Mouse (Mus musculus) retina, postnatal 1 day (tissue): ENCODE measurements around the gene Hspa5.
A peak's percentile ranks its signal among the peaks of the same experiment; 100 is the strongest.
"Not testable (repeated sequence)": the region's sequence is repeated elsewhere in the genome, so short reads cannot be mapped to it uniquely, and the experiment has no call there.

Experiments used
- DNase-seq: peaks from one replicate; pipeline ENCODE4 v3.0.0-alpha.2; 2012

Gene Hspa5

DNA sequence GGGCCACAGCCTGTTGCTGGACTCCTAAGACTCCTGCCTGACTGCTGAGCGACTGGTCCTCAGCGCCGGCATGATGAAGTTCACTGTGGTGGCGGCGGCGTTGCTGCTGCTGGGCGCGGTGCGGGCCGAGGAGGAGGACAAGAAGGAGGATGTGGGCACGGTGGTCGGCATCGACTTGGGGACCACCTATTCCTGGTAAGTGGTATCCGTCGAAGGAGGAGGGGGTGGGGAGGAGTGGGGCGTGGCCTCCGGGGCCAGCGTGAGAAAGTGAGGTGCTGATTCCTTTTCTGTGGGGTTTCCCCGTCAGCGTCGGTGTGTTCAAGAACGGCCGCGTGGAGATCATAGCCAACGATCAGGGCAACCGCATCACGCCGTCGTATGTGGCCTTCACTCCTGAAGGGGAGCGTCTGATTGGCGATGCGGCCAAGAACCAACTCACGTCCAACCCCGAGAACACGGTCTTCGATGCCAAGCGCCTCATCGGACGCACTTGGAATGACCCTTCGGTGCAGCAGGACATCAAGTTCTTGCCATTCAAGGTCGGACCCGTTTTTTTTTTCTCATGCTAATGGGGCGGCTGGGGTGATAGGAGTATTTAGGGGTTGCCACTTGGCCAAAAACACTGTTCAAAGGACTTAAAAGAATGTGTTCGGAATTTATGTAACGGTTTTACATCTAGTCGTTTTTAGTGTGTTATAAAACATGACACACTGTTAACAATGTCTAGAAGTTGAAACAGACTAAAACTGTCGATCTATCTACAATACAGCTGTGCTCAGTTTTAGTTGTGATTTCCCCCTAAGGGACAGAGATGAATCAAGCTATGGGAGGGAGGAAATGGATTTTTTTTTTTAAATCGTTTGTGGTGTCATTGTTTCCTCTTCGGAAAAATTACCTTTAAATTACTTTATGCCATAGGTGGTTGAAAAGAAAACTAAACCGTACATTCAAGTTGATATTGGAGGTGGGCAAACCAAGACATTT lies 774 bp downstream of the Hspa5 start:
- no peak for DNase-seq

DNA sequence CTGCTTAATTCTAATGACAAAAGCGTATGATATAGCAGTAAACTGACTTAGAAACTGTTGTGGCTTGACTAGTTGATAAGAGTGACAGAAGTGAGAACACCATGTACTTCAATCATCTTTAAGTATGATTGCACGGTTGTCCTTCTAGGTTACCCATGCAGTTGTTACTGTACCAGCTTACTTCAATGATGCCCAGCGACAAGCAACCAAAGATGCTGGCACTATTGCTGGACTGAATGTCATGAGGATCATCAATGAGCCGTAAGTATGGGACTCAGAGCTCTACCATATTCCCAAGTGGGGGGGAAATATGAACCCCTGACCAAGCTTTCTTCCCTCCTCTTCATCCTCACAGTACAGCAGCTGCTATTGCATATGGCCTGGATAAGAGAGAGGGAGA lies 1.9 kb downstream of the Hspa5 start:
- DNase-seq, result no peak

- no peak for DNase-seq
Observed at GRCm38 (mm10) chr2:34774493-34774892, 2.7 kb downstream of the Hspa5 start.

- no peak for DNase-seq
Observed at GRCm38 (mm10) chr2:34777237-34777868, 5.6 kb downstream of the Hspa5 start.

DNA sequence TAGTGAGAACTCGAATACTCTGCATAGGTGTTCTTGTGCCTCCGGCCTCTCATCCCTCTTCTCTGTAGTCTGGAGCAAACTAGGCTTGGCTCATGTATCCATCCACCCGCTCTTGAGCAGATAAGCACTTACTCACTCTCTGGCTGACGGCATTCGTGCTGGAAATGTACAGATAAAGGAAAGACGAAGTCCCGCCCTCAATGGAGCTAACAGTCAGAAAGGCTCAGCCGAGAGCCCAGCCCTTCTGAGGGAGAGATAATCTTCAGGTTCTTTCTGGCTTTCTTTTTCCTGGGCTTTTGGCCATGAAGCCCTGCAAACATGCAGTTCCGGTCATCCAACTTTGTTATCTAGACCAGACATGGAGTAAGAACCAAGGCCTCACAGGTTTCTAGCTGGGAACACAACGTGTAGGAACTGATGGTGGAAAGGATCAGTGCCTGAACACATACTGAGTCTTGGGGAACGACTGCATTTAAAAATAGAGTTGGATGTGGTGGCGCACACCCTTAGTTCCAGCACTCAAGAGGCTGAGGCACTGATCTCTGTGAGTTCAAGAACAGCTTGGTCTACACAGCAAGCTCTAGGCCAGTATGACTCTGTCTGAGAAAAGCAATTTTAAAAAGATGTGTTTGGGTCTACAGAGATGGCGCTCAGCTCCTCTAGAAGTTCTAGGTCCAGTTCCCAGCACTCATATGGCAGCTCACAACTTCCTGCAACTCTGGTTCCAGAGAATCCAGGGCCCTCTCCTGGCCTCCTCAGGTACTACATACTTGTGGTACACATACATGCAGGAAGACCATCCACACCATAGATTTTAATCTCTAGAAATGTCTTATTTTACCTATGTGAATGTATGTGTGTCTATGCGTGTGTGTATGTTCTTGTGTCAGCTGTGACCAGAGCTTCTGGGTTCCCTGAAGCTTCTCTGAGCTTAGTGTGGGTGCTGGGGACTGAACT lies 11.6 kb downstream of the Hspa5 start:
- no peak for DNase-seq

GRCm38 (mm10) chr2:34784085-34784484 lies 12.3 kb downstream of the Hspa5 start:
- peak; percentile 65 for DNase-seq

DNA sequence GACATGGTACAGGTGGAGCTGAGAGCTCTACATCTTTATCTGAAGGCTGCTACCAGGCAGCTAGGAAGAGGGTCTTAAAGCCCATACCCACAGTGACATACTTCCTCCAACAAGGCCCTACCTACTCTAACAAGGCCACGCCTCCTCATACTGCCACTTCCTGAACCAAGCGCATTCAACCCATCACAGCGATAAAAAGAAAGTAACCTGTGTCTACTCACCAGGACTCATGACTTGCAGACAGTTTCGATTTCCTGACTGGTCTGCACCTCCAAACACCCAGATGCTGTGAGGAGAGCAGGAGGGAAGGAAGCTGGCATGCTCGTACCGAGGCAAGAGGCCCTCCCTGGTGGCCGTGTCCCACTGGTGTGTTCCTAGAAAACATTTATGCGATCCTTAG lies 18.5 kb downstream of the Hspa5 start:
- DNase-seq, result no peak

DNA sequence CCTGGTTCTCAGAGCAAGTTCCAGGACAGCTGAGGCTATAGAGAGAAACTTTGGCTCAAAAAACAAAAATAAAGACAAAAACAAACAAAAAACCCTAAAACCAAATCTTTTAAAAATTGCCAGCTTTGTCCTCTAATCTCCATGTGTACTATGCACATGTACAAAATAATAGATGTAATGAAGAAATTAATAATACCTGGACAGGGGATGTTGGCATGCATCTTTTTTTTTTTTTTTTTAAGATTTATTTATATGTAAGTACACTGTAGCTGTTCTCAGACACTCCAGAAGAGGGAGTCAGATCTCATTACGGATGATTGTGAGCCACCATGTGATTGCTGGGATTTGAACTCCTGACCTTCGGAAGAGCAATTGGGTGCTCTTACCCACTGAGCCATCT lies 20.8 kb downstream of the Hspa5 start:
- not testable (repeated sequence) for DNase-seq

GRCm38 (mm10) chr2:34794511-34794910 lies 22.7 kb downstream of the Hspa5 start:
- no peak for DNase-seq

- no peak for DNase-seq
Observed at GRCm38 (mm10) chr2:34795426-34795825, 23.7 kb downstream of the Hspa5 start.

DNA sequence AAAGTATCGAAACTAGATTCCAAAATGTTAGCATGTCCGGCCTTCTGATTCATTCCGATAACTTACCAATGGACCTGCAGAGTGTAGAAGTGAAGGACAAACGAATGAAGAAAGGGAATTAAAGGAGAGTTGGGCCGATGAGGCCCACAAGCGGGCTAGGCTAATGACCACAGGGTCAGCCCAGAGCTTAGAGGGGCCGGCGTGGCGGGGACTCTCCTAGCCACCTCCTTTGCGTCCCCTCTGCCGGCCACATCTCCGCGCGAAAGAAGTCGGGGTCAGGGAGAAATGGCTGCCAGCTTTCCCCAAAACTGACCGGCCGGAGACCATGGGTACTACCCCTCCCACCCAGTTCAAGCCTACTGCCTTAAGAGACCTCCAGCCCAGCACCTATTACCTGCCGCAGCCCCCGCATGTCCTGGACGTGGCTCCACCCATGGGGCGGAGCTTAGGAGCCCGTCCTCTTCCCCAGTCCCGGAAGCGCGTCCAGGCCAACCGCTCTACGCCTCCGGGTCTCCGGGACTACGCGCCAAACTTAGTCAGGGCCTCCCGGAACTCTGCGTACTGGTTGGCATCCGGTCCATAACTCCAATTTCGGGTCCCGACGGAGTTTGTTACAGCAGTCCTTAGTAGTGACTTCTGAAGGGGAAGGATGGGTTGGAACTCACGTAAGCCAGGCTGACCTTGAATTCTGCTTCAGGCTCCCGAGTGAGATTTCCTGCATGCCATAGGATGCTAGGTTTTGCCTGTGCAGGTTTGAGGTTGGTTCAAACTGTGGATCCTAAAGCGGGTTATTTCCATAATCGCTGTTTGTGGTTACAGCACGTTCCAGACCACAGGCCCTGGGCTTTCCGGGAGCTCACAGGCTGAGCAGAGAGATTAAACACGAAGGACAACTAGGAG lies 27.8 kb downstream of the Hspa5 start, which contains the start of gene Rabepk:
TSS of gene Rabepk (minus strand) at position 556 of the 900 bp plus-strand sequence.
- DNase-seq, result peak; percentile 87

GRCm38 (mm10) chr2:34800371-34800770 lies 28.6 kb downstream of the Hspa5 start:
- DNase-seq, result no peak

GRCm38 (mm10) chr2:34801516-34802482 lies 30.0 kb downstream of the Hspa5 start:
- DNase-seq, result peak; percentile 99

GRCm38 (mm10) chr2:34802565-34803245 lies 30.9 kb downstream of the Hspa5 start:
- DNase-seq, result peak; percentile 29

DNA sequence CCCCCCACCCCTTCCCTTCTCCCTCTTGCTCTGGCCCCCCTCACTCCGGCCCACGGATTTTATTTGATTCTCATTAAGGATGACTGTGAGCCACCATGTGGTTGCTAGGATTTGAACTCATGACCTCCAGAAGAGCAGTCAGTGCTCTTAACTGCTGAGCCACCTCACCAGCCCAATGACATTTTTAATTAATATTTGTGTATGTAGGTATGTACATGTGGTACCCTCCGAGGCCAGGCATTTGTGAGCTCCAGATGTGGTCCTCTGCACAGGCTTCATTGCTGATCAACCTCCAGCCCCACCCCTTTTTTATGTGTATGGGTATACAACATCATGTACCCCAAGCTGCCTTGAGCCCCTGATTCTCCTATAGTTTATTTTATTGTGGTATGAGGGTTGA lies 32.0 kb downstream of the Hspa5 start:
- DNase-seq, result no peak

- no peak for DNase-seq
Observed at GRCm38 (mm10) chr2:34804172-34804571, 32.4 kb downstream of the Hspa5 start.

- no peak for DNase-seq
Observed at GRCm38 (mm10) chr2:34804815-34805214, 33.0 kb downstream of the Hspa5 start.

DNA sequence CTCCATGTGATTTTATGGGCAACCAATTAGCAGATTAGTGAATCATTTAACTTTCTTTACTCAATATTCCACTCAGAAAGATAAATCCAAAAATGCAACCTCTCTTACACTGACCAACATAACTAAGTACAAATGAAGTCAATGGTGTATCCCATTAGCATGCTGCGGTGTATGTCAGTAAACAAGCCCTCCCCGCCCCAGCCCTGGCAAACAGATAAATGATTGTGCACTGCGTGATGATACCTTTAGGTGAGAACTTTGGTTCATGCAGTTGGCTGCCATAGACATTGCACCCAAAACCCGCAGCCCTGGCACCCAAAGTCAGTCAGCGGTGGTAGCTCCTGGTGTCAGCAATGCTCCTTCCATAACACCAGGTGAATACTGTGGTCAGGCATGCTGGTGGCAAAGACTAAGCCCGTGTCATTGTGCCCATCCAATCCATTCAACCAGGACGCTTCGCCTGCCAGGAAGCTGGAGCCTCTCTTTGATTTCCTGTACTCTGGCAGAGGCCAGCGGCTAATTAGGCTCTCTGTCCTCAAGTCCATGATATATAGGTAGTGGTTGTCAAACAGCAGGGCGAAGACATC lies 33.7 kb downstream of the Hspa5 start:
- no peak for DNase-seq

DNA sequence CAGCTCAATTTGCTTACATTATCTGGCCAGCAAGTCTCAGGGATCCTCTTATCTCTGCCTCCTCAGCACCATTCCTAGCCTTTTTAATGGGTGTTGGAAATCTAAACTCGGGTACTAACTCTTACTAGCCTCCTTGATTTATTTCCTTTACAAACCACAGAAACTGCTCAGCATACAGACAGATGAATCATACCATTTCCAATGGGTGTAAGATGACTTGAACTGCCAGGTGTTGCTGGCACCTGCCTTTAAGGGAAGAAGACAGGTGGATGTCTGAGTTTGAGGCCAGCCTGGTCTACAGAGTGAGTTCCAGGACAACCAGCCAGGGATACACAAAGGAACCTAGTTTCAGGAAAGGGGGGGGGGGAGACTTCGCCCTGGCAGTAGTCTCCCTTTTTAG lies 36.3 kb downstream of the Hspa5 start:
- no peak for DNase-seq

DNA sequence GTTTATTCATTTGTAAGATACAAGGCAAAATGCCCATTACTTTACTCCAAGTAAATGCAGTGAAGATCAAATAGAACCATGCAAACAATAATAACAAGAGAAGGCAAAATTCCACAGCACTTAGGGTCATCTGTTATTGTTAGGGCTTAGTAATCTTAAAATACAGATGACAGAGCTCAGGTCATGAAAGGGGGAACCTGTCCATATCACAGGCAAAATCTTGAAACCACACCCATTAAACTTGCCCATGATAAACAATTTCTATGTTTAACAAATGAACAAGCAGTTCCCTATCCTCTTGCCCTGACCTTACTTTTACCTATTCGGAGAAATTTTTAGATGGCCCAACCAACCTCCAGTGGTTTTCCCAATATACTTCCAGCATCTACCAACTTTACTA lies 37.8 kb downstream of the Hspa5 start:
- DNase-seq, result no peak
